Mouse (Mus musculus): ENCODE data around the gene Fbxo24. TPM values are rescaled to one million over a fixed set of nuclear protein-coding genes. Genes with fewer than 3 reads are reported as not detected.
A peak's percentile ranks its signal among the peaks of the same experiment; 100 is the strongest.

Fbxo24 gene
- total RNA-seq (2021), result under 1 TPM; 0.32 to 0.44 TPM
- long read RNA-seq, experiment 1, result 0 reads
- long read RNA-seq, experiment 2, result 0 reads

GRCm38 (mm10) chr5:137628498-137629305 is at the start of gene Fbxo24, which contains the start of the genes Lrch4 and Gm20605:
Gene Fbxo24, minus strand, starts transcription at chr5:137629002.
Gene Lrch4, plus strand, starts transcription at chr5:137629121.
Gene Gm20605, plus strand, starts transcription at chr5:137629175.
- peak; percentile 98 to 100 for DNase-seq

GRCm38 (mm10) chr5:137677859-137678258 is 49.1 kb upstream of the Fbxo24 start:
- no peak for DNase-seq

DNA sequence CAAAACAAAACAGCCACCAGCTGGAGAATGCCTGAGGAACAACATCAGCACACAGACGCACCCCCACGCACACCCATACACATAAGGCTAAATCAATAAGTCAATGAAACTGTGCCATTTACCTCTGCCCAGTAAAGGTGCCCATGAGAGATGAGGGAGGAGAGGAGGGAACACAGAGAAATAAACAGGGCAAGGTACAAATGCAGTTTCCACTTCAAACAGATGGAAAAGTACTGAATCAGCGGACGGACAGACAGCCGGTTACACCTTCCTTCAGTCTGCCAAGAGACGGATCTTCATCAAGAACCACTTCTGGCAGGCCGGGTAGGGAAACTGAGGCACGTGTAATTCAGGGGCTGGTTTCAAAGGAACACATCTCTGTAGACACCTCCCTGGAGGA is 46.0 kb upstream of the Fbxo24 start:
- no peak for DNase-seq

DNA sequence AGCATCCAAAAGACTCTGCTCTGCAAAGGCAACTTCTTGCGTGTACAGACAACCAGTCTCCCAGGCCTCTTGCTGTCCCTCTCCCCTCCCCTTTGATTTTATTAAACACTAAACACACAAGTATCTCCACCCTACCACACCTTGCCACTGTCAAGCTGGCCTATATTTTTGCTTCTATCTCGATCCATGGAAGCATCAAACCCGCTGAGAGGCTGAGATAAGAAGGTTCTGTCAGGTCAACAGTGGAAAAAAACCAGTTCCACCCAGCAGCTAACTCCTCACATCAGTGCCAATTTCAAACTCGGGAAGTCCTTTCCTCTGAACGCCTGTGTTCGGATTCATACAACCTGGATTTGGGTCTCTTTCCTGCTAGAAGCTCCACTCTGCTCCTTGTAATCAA is 44.2 kb upstream of the Fbxo24 start:
- peak; percentile 39 to 47 for DNase-seq

DNA sequence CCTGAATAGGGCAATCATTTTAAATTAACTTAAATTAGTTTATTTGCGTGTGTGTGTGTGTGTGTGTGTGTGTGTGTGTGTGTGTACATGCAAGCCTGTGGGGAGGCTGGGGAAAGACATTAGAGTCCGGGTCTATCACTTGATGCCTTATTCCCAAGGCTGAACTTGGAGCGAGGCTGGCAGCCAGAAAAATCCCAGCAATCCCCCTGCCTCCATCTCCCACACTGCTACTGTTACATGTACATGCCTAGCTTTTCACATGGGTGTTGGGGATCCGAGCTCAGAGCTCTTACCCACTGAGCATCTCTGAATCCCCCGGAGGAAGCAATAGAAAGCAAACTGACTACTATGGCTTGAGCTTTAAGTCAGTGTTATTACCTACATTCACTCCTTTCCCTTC is 43.6 kb upstream of the Fbxo24 start:
- DNase-seq, result no peak

- peak; percentile 90 to 95 for DNase-seq
Observed at GRCm38 (mm10) chr5:137671443-137672240, 42.8 kb upstream of the Fbxo24 start.

DNA sequence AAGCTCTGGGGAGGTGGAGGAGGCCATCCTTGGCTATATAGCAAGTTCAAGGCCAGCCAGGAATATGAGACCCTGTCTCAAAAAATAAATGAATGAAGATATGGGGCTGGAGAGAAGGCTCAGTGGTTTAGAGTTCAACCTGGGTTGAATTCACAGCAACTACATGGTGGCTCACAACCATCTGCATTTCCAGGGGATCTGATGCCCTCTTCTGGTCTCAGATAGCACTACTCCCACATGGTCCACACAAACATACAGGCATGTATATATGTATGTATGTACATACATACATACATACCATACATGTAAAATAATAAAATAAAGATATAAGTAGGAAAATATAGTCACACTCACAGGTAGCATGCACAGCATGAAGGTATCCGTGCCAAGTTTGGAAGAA is 41.4 kb upstream of the Fbxo24 start:
- DNase-seq, result no peak

GRCm38 (mm10) chr5:137668971-137669370 is 40.2 kb upstream of the Fbxo24 start:
- DNase-seq, result peak; percentile 74 to 76

DNA sequence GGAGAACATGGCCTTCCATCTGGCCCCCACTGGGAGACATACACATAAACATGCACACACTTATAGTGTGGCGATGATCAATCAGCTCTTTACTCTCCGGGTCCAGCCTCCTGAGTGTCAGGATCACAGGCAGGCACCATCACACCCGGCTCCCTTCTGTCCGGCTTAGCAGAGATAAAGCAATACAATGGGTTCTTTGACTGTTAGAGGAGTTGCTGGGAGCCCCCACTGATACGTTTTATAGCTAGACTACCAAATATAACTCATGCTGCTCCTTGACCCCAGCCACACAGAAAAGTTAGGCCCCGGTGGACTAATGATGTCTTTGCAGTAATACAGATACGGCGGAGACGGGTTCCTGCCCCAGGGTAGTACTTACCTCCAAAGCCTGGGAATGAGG is 34.3 kb upstream of the Fbxo24 start:
- DNase-seq, result no peak

- DNase-seq, result peak; percentile 90 to 93
Observed at GRCm38 (mm10) chr5:137660064-137660688, 31.4 kb upstream of the Fbxo24 start.

- DNase-seq, result peak; percentile 85 to 87
Observed at GRCm38 (mm10) chr5:137656977-137657376, 28.2 kb upstream of the Fbxo24 start.

- DNase-seq, result no peak
Observed at GRCm38 (mm10) chr5:137654746-137655145, 25.9 kb upstream of the Fbxo24 start.

DNA sequence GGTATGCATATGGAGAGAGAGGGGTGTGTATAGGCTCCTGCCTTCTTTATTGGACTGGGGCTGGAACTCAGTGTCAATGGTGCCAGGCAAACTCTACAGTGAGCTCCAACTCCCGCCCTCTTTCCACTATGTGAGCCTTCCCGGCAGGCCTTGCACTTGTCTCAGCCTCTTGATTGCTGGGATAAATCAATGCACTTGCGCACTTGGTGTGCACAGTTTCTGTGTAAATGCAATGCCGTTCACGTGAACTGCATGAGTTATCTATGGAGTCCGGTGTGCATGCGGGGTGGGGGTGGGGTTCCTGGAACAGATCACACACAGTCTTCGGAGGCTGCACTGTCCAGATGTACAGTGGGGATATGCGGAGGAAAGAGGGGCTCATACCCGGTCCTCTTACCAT is 24.6 kb upstream of the Fbxo24 start:
- no peak for DNase-seq

- peak; percentile 82 to 87 for DNase-seq
Observed at GRCm38 (mm10) chr5:137652474-137652873, 23.7 kb upstream of the Fbxo24 start.

- peak in 1 of 2 experiments; percentile 67 for DNase-seq
Observed at GRCm38 (mm10) chr5:137649669-137650571, 21.1 kb upstream of the Fbxo24 start.

GRCm38 (mm10) chr5:137649251-137649650 is 20.4 kb upstream of the Fbxo24 start:
- no peak for DNase-seq

GRCm38 (mm10) chr5:137647827-137648601 is 19.2 kb upstream of the Fbxo24 start:
- no peak for DNase-seq

GRCm38 (mm10) chr5:137645652-137646091 is 16.9 kb upstream of the Fbxo24 start, which contains the start of gene Irs3:
Gene Irs3, minus strand, starts transcription at chr5:137645714.
- peak; percentile 66 to 70 for DNase-seq

DNA sequence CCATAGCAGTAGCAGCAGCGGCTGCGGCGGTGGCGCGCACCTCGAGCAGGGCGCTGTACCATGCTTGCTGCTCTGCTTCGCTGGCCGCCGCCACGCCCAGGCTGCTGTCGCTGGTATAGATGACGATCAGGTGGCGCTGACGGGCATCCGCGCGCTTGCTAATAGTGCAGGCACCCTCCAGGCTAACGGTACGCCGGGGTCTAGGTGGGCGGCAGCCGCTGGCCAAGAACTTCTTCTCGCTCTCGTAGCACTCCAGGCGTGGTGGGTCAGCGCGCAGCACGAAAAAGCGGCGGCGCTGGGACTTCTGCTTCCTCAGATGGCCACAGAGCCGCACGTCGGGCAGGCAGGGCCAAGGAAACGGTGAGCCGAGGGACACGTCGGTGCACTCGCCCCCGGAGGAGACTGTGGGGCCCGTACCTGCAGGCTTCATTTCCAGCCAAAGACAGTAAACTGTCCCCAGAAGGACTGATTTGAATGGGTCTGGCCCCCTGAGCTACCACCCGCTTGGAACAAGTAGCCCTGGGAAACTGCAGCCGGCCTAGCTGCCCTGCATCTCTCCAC is 16.4 kb upstream of the Fbxo24 start:
- no peak for DNase-seq

DNA sequence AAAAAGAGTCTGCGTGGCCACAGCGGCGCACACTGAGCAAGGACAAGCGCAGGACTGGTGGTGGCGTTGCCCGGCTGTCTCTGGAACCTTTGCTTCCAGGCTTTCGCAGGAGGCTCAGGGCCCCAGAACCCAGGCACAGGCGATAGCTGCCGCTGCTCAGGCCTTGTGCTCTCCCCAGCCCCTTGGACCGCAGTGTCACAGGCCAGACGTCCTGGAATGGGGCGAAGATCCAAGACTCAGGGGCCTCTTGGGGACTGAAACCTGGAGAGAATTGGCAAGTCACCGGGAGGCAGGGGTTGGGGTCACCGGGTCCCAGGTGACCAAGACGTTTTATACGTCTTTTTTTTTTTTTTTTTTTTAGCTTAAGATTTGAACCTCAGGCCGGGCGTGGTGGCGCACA is 15.7 kb upstream of the Fbxo24 start:
- DNase-seq, result no peak

Measured in heart, adult 18-20 months (tissue).